27 mouse cellular contexts compared by ENCODE assay signal in the genomic region with DNA sequence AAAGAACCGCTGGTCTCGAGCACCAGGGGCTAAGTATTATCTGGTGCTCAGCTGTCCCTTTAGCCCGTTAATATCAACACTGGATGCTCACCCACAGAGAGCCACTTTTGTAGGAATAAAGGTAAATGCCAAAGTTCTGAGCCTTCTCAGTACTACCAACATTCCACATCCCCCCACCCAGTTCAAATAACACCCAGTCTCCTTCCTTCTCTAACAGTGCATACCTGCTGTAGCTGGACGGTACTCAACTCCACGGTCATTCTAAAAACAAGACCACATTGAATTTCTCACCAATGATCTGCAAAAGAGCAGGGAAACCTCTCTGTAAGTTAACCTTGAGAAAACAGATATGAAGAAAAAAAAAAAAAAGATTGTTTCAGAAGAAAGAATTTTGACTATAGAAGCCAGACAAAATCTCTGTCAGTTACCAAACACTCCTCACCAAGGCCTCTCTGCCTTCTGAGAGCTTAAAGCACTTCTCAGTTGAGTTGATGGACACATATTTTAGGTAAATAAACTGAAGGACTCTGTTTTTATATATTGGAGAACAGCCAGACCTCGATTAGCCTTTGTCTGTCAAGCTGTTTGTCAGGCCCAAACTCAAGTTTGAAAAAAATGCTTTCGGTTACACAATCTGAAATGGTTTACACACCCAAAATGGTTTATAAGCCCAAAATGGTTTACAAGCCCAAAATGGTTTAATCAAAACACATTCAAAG. TPM values are rescaled to one million over a fixed set of nuclear protein-coding genes. Genes with fewer than 3 reads are reported as not detected.
DNase-seq lines count a peak whose midpoint lies in the region; ATAC-seq and TF ChIP-seq lines count a peak whose summit lies in the region.
"Had no signal": no experiment of that assay in that cellular context is flagged by ENCODE, and none has a peak within 500 bp of the region (broad histone marks: within the 10 kb centered on the region; RNA-seq: fewer than 3 reads in every experiment).

No protein-coding gene starts in this region.

- peak overlapping the region; percentile 8; the same call in 1 of the 2 replicates for H3K4me2 ChIP-seq in lung, embryonic 16.5 days (ENCODE audit: low read depth, low read length)
- no peak overlapping the region for H3K4me2 ChIP-seq in embryonic facial prominence, embryonic 14.5 days (ENCODE audit: low read depth, low read length)
- no peak overlapping the region for H3K4me2 ChIP-seq in stomach, postnatal 0 days (replicated peaks; ENCODE audit: low read depth)
- H3K4me2 ChIP-seq: embryonic facial prominence, embryonic 13.5 days; forebrain, embryonic 12.5 days; heart, embryonic 13.5 days; hindbrain, embryonic 14.5 days had no signal

- H3K4me1 ChIP-seq in lung, embryonic 16.5 days (replicated peaks; ENCODE audit: control insufficient read depth, insufficient read depth, low read length) = peaks cover 12% of the 10 kb centered on the region
- H3K4me1 ChIP-seq in lung, adult 2 months (ENCODE audit: control insufficient read depth, insufficient read depth, low read length) = no peaks in the 10 kb centered on the region
- no peaks in the 10 kb centered on the region for H3K4me1 ChIP-seq in embryonic facial prominence, embryonic 14.5 days (ENCODE audit: control insufficient read depth, insufficient read depth, low read length)
- no peaks in the 10 kb centered on the region for H3K4me1 ChIP-seq in stomach, postnatal 0 days (replicated peaks; ENCODE audit: control insufficient read depth, insufficient read depth)
- H3K4me1 ChIP-seq: forebrain, embryonic 12.5 days; heart, embryonic 13.5 days had no signal

- TF ChIP-seq CTCF in lung, adult 2 months (IDR thresholded peaks at IDR 0.05; ENCODE audit: insufficient read depth, low read length) = no peak
- TF ChIP-seq CTCF in stomach, postnatal 0 days (IDR thresholded peaks at IDR 0.05; ENCODE audit: low read depth) = no peak

- no peak overlapping the region for H3K4me3 ChIP-seq in lung, embryonic 16.5 days (ENCODE audit: low read length)
- H3K4me3 ChIP-seq in lung, adult 2 months (replicated peaks; ENCODE audit: extremely low read depth, low read depth, low read length) = no peak overlapping the region
- no peak overlapping the region for H3K4me3 ChIP-seq in embryonic facial prominence, embryonic 14.5 days (ENCODE audit: low read depth, low read length)
- H3K4me3 ChIP-seq in stomach, postnatal 0 days (ENCODE audit: low read depth, low read length) = no peak overlapping the region
- H3K4me3 ChIP-seq: embryonic facial prominence, embryonic 13.5 days; erythroblast, embryonic 14.5 days; forebrain, embryonic 12.5 days; heart, adult 2 months; heart, embryonic 13.5 days had no signal

- WGBS in lung, embryonic 16.5 days = 47% methylated on average over 7 of the region's 7 CpGs
- 58% methylated on average over 7 of the region's 7 CpGs for WGBS in lung, adult 2 months
- WGBS in embryonic facial prominence, embryonic 14.5 days = 58% methylated on average over 7 of the region's 7 CpGs
- WGBS in stomach, postnatal 0 days = 60% methylated on average over 7 of the region's 7 CpGs

- H3K36me3 ChIP-seq in lung, embryonic 16.5 days (ENCODE audit: control insufficient read depth, insufficient read depth, low read length) = no peaks in the 10 kb centered on the region
- H3K36me3 ChIP-seq in embryonic facial prominence, embryonic 14.5 days (ENCODE audit: control insufficient read depth, insufficient read depth, low read length) = no peaks in the 10 kb centered on the region
- H3K36me3 ChIP-seq in stomach, postnatal 0 days (ENCODE audit: control insufficient read depth, insufficient read depth, low read length) = no peaks in the 10 kb centered on the region
- H3K36me3 ChIP-seq: embryonic facial prominence, embryonic 13.5 days; forebrain, embryonic 12.5 days; heart, embryonic 13.5 days had no signal

- H3K27me3 ChIP-seq in lung, embryonic 16.5 days (ENCODE audit: control insufficient read depth, insufficient read depth, low read depth, low read length) = no peaks in the 10 kb centered on the region
- H3K27me3 ChIP-seq in embryonic facial prominence, embryonic 14.5 days (replicated peaks; ENCODE audit: control insufficient read depth, insufficient read depth, low read length) = no peaks in the 10 kb centered on the region
- H3K27me3 ChIP-seq in stomach, postnatal 0 days (ENCODE audit: control insufficient read depth, insufficient read depth, low read length) = no peaks in the 10 kb centered on the region
- H3K27me3 ChIP-seq: embryonic facial prominence, embryonic 13.5 days; forebrain, embryonic 12.5 days; heart, embryonic 13.5 days had no signal

- ATAC-seq in lung, embryonic 16.5 days (ENCODE audit: low read depth) = peak; percentile 79
- ATAC-seq in embryonic facial prominence, embryonic 14.5 days (ENCODE audit: low read depth) = no peak
- no peak for ATAC-seq in stomach, postnatal 0 days (ENCODE audit: low FRiP score, low TSS enrichment)
- ATAC-seq: midbrain, embryonic 16.5 days had no signal

- no peak for TF ChIP-seq EP300 in stomach, postnatal 0 days (optimal IDR thresholded peaks at IDR 0.05)

- H3K9ac ChIP-seq in lung, embryonic 16.5 days (ENCODE audit: low read length) = no peak overlapping the region
- H3K9ac ChIP-seq in embryonic facial prominence, embryonic 14.5 days (ENCODE audit: low read depth, low read length) = no peak overlapping the region
- no peak overlapping the region for H3K9ac ChIP-seq in stomach, postnatal 0 days (ENCODE audit: low read length)
- H3K9ac ChIP-seq: embryonic facial prominence, embryonic 13.5 days; forebrain, embryonic 12.5 days; heart, embryonic 13.5 days; hindbrain, embryonic 14.5 days; liver, embryonic 14.5 days had no signal

- peak overlapping the region; percentile 82 for H3K27ac ChIP-seq in lung, embryonic 16.5 days (ENCODE audit: low read length)
- H3K27ac ChIP-seq in embryonic facial prominence, embryonic 14.5 days (replicated peaks; ENCODE audit: low read depth, low read length) = no peak overlapping the region
- 0 out of 2 replicates have a peak overlapping the region, but pooled peaks have one; percentile 13 for H3K27ac ChIP-seq in stomach, postnatal 0 days (replicated peaks)
- H3K27ac ChIP-seq: embryonic facial prominence, embryonic 13.5 days; forebrain, embryonic 12.5 days; heart, adult 2 months; heart, embryonic 13.5 days; hindbrain, embryonic 14.5 days; liver, embryonic 14.5 days had no signal

- DNase-seq in lung, adult 2 months = no peak
- peak; percentile 71 for DNase-seq in NIH3T3 (ENCODE audit: low read depth)
- DNase-seq in embryonic facial prominence, embryonic 14.5 days (ENCODE audit: low spot score) = peak; percentile 50
- no peak for DNase-seq in stomach, postnatal 0 days (ENCODE audit: low spot score)
- no peak for DNase-seq in T-cell, adult 2 months (ENCODE audit: low spot score)
- DNase-seq: adrenal gland, postnatal 14 days; B cell, adult 2 months; cerebellum, adult 11 months; cerebellum, adult 9-10 months; cerebellum, postnatal 36 days; gastrocnemius, postnatal 25 days; heart, adult 2 months; heart, postnatal 10 days; kidney, adult 11 months; kidney, postnatal 14 days; layer of hippocampus, adult 9-11 months; liver; right cerebral cortex, postnatal 4 days; thymus, postnatal 4 days had no signal

- no peak for TF ChIP-seq POLR2A in lung, adult 2 months (IDR thresholded peaks at IDR 0.05; ENCODE audit: borderline replicate concordance, extremely low read depth, low read depth, low read length)

- H3K9me3 ChIP-seq in lung, embryonic 16.5 days (ENCODE audit: control insufficient read depth, low read length) = no peaks in the 10 kb centered on the region
- H3K9me3 ChIP-seq in embryonic facial prominence, embryonic 14.5 days (ENCODE audit: control insufficient read depth, low read length) = no peaks in the 10 kb centered on the region
- H3K9me3 ChIP-seq in stomach, postnatal 0 days (ENCODE audit: control insufficient read depth, low read length) = no peaks in the 10 kb centered on the region
- H3K9me3 ChIP-seq: embryonic facial prominence, embryonic 13.5 days; forebrain, embryonic 12.5 days; heart, embryonic 13.5 days had no signal

RNA-seq across cellular contexts. Expression of a gene that starts 29.0 kb away (rescaled TPM):
- 40.1 TPM in 2 replicates for polyA plus RNA-seq in lung, embryonic 16.5 days (2015; fragmentation: Nextera tagmentation; extraction: Ambion mirVana)
- polyA plus RNA-seq in lung, adult 2 months (2012; rRNA removed) = 9.1 and 12.1 TPM in 2 replicates
- polyA plus RNA-seq in embryonic facial prominence, embryonic 14.5 days (2014; fragmentation: Nextera tagmentation; extraction: Ambion mirVana) = 23.5 and 25.4 TPM in 2 replicates
- 24.4 and 24.5 TPM in 2 replicates for polyA plus RNA-seq in stomach, postnatal 0 days (2015; fragmentation: Nextera tagmentation; extraction: Ambion mirVana)
- polyA plus RNA-seq: erythroblast, embryonic 14.5 days had no signal

Comparison
In these comparisons a context has a peak if more than half of its experiments do, and no peak if none do; other contexts are left out.
1. DNase-seq: peak in NIH3T3 (single experiment) and embryonic facial prominence, embryonic 14.5 days (single experiment); none in lung, adult 2 months (single experiment), stomach, postnatal 0 days (single experiment) and T-cell, adult 2 months (single experiment).